Mouse (Mus musculus): ENCODE data around the gene Gli2. TPM values are rescaled to one million over a fixed set of nuclear protein-coding genes. Genes with fewer than 3 reads are reported as not detected.

Gli2 gene
- total and polyA plus RNA-seq, 3 experiments = 1.5 to 11.3 TPM; not detected in 1

GRCm38 (mm10) chr1:119051192-119051937, 2.1 kb downstream of the Gli2 start:
- Histone ChIP-seq H3K9ac (ENCODE audit: control insufficient read depth, low read depth, low read length, poor library complexity, severe bottlenecking) (no peak overlapping the region), H3K27me3 (ENCODE audit: control insufficient read depth in 1 of 2, insufficient read depth in 2 of 2, low read length in 2 of 2) (no peaks in the 10 kb centered on the region), H3K36me3 (ENCODE audit: control insufficient read depth in 1 of 2, insufficient read depth in 2 of 2, low read length in 2 of 2) (no peaks in the 10 kb centered on the region), H3K4me3 (ENCODE audit: control insufficient read depth in 1 of 2, insufficient read depth in 1 of 2, low read depth in 2 of 2, low read length in 2 of 2) (no peak overlapping the region), H3K9me3 (replicated peaks; ENCODE audit: insufficient read depth, low read length) (no peaks in the 10 kb centered on the region), H3K79me2 (ENCODE audit: control insufficient read depth, insufficient read depth, low read length, poor library complexity) (no peaks in the 10 kb centered on the region), H3K4me1 (ENCODE audit: control insufficient read depth in 1 of 2, insufficient read depth in 2 of 2, low read length in 2 of 2) (no peaks in the 10 kb centered on the region), H3K27ac (ENCODE audit: control insufficient read depth, low read depth, low read length) (no peak overlapping the region)
- no peak for DNase-seq (ENCODE audit: low read depth, low spot score)
- TF ChIP-seq ZNF384 (IDR thresholded peaks at IDR 0.05; ENCODE audit: low read depth, low read length) (no peak), HCFC1 (IDR thresholded peaks at IDR 0.05; ENCODE audit: low read depth, low read length) (no peak), JUND (IDR thresholded peaks at IDR 0.05; ENCODE audit: low read depth, low read length) (no peak), MEF2A (IDR thresholded peaks at IDR 0.05; ENCODE audit: extremely low read depth, insufficient replicate concordance, low read depth, low read length, poor library complexity, severe bottlenecking) (no peak), TBP (IDR thresholded peaks at IDR 0.05; ENCODE audit: low read depth, low read length) (no peak), POLR2A (IDR thresholded peaks at IDR 0.05; ENCODE audit: control insufficient read depth in 1 of 2, insufficient read depth in 1 of 2, low read depth in 1 of 2, low read length in 2 of 2, poor library complexity in 1 of 2) (no peak), POLR2AphosphoS5 (IDR thresholded peaks at IDR 0.05; ENCODE audit: borderline replicate concordance, low read depth, low read length) (no peak), CHD1 (IDR thresholded peaks at IDR 0.05; ENCODE audit: low read depth, low read length) (no peak), USF1 (IDR thresholded peaks at IDR 0.05; ENCODE audit: low read depth, low read length) (no peak), MXI1 (IDR thresholded peaks at IDR 0.05; ENCODE audit: low read depth, low read length) (no peak), POLR2AphosphoS2 (IDR thresholded peaks at IDR 0.05; ENCODE audit: low read length) (no peak), MAX (IDR thresholded peaks at IDR 0.05; ENCODE audit: low read length) (no peak), E2F4 (IDR thresholded peaks at IDR 0.05; ENCODE audit: borderline replicate concordance, low read depth, low read length) (no peak), BHLHE40 (IDR thresholded peaks at IDR 0.05; ENCODE audit: borderline replicate concordance, low read depth, low read length) (no peak), KAT2A (conservative IDR thresholded peaks at IDR 0.05; ENCODE audit: low read depth, low read length) (no peak), SIN3A (IDR thresholded peaks at IDR 0.05; ENCODE audit: low read length) (no peak), MYB (IDR thresholded peaks at IDR 0.05; ENCODE audit: low read depth, low read length) (no peak), UBTF (IDR thresholded peaks at IDR 0.05; ENCODE audit: borderline replicate concordance, insufficient read depth, low read depth, low read length) (no peak), CHD2 (IDR thresholded peaks at IDR 0.05; ENCODE audit: low read length) (no peak)

All from MEL (cell line).